Mouse (Mus musculus): ENCODE results near the gene Smg9.

Smg9 gene

DNA sequence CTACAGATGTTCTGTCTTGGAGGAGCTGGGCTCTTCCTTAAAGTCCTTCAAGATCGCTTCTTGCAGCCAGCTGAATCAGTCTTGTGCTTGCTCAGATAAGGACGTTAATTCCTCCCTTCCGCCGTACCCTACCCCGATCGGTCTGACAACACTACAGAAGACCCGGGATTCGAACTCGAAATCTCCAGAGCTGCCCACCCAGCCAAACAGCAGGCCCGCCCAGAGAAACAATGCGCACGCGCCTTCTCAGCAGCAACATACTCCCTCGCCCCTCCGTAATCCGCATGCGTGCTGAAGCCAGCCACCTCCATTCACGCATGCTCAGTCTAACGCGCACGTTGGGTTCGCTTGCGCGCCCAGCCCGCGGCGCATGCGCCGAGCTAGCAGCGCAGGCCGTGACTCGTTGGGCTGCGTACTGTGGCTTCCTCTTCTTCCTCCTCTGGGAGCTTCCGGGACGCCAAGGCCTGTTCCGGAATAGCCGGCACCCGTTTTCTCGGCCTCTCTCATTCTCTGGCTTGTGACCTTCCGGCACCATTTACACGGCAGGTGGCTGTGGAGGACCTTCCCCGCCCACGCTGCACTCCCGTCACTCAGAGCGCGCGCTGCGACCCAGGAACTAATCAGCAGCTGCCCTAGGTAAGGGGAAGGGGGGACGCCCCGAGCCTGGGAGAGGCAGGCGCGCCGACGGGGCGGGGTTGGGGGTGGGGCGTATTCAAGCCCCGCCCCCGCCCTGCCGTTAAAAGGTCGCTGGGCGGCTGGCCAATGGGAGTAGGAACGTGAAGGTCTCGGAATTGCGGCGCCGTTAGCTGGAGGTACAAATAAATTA lies at the start of gene Smg9:
Gene Smg9, plus strand, starts transcription at position 364 of the 826 bp plus-strand sequence.
- TF ChIP-seq GATA4 (IDR thresholded peaks at IDR 0.05; ENCODE audit: insufficient replicate concordance, low read length): no peak

DNA sequence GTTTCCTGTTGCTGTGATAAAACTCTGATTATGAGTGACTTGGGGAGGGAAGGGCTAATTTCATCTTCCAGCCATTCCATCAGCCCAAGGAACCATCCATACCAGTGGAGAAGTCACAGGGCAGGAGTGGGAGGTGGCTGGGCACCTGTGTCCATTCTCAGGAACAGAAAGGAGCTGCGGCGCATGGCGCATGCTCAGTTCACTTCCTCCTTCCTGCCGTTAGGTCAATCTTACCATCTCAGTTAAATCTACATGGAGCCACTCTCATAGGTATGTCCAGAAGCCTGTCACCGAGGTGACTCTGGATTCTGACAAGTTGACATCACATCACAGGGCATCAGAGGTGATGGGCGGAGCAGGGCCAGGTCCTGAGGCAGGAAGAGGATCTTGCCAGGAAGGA lies 43.8 kb upstream of the Smg9 start:
- TF ChIP-seq GATA4 (IDR thresholded peaks at IDR 0.05; ENCODE audit: insufficient replicate concordance, low read length): no peak

DNA sequence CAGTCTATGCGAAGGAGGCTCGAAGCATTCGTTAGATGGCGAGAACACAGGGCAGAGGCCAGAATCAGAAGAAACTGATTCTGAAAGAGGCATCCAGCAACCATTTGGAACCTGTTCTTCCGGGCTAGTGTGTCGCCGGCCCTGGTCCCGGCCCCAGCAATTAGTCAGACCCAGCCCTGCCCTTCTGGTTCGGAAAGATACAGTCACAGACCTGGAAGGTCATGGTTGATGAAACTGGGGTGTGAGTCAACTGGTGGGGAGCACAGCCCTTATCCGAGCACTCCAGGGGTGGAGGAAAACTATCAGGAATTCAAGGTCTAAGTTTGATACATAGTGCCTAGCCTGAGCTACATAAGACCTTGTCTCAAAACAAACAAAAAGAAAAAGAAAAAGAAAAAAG lies 43.3 kb upstream of the Smg9 start:
- no peak for TF ChIP-seq GATA4 (IDR thresholded peaks at IDR 0.05; ENCODE audit: insufficient replicate concordance, low read length)

DNA sequence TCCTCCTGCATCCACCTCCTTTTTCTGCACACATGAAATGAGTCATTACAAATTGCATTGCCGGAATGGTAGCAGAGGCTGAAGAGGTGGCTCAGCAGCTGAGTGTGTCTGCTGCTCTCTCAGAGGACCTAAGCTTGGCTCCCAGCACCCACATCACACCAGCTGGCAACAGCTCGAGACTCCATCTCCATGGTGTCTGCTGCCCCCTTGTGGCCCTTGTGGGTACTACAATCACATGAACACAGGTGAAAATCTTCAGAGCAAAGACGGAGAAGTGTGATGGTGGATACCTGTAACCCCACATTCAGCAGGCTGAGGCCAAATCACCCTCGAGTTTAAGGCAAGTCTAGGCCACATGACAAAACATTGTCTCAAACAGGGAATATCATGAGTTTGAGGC lies 41.5 kb upstream of the Smg9 start:
- TF ChIP-seq GATA4 (IDR thresholded peaks at IDR 0.05; ENCODE audit: insufficient replicate concordance, low read length): no peak

DNA sequence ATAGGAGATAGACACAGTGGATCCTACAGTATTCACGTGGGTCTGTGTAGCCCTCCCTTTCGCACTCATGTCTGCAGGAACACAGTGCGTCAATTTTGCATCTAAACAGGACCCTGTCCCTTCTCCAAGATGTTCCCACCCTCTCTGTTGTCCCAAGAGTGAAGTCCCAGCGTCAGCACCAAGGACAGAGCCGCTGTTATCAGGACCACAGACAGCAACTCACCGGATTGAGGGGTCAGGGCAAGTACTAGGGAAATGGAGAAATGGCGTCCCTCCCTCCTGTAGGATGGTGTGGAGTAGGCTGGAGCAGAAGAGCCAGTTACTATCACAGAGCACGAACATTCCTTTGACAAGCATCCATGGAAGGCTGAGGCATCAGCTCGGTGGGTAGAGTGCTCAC lies 40.1 kb upstream of the Smg9 start:
- TF ChIP-seq GATA4 (IDR thresholded peaks at IDR 0.05; ENCODE audit: insufficient replicate concordance, low read length): no peak

DNA sequence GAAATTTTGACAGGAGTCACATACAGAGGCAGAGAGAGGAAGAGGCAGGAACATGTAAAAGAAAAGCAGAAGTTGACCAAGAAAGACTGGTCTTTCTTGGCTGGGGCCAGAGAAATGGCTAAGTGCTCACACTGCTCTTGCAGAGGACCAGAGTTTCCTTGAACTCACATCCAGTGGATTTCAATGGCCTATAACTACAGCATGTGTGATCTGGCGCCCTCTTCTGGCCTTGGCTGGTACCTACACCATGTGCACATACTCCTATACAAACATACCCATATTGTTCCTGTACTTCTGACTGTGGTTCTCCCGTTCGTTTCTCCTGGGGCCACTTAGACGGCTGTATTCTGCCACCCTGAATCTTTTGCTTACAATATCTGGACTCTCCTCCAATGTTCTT lies 38.4 kb upstream of the Smg9 start:
- no peak for TF ChIP-seq GATA4 (IDR thresholded peaks at IDR 0.05; ENCODE audit: insufficient replicate concordance, low read length)

DNA sequence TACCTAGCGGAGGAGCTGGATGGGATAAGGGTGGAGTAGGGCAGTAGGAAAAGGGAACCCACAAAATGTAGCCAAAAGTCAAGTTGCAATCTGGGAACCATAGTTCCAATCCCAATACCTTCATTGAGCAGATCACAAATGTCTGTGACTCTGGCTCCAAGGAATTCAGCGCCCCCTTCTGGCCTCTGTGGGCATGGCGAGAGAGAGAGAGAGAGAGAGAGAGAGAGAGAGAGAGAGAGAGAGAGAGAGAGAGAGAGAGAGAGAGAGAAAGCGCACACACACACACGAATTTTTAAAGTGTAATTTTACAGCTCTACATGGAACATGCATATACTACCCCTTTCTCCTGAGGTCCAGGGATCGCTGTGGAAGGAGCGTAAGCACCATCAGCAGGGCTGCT lies 36.2 kb upstream of the Smg9 start:
- TF ChIP-seq GATA4 (IDR thresholded peaks at IDR 0.05; ENCODE audit: insufficient replicate concordance, low read length): no peak

DNA sequence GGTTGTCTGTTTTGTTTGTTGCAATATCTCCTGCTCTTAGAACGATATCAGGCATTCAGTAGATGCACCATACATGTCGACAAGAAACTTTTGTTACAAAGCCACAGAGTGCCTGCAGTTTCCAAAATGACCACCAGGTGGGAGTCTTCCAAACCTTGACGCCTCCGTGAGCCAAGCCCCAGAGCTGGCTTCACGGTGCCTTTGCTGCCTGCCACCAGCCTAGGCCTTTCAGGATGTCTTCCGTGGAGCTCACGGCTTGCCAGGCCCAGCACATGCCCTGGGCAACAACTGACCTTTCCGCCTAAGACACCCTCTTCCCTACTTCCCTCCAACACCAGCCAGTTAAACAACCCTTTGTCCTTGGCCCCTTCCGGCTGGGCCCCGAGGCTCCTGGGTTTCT lies 34.6 kb upstream of the Smg9 start:
- no peak for TF ChIP-seq GATA4 (IDR thresholded peaks at IDR 0.05; ENCODE audit: insufficient replicate concordance, low read length)

DNA sequence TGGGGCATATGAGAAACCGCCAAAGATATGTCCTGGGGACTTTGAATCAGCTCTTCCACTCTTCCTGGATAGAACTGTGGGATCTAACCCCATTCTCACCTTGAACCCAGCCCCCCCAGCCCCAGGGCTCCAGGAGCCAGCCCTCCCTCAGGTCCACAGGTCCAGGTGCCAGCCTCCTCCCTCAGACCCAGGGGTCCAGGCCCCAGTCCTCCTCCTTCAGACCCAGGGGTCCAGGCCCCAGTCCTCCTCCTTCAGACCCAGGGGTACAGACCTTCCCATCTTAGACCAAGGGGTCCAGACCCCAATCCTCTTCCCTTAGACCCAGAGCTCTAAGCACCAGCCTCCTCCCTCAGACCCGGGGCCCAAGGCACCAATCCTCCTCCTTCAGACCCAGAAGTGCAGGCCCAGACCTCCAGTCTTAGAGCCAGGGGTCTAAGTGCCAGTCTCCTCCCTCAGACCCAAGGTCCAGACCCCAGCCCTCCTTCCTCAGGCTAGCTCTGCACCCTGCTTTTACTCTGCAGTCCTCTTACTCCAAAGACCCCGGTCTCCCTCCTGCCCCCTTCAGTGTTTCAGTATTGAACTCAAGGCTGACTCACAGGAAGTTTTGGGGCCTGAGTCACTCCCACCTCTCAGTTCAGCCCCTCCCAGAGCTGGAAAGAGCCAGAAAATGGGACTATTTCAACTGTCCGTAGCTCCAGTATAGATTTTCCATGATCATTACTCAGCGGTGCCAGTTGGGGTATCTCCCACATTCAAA lies 34.0 kb upstream of the Smg9 start:
- no peak for TF ChIP-seq GATA4 (IDR thresholded peaks at IDR 0.05; ENCODE audit: insufficient replicate concordance, low read length)

DNA sequence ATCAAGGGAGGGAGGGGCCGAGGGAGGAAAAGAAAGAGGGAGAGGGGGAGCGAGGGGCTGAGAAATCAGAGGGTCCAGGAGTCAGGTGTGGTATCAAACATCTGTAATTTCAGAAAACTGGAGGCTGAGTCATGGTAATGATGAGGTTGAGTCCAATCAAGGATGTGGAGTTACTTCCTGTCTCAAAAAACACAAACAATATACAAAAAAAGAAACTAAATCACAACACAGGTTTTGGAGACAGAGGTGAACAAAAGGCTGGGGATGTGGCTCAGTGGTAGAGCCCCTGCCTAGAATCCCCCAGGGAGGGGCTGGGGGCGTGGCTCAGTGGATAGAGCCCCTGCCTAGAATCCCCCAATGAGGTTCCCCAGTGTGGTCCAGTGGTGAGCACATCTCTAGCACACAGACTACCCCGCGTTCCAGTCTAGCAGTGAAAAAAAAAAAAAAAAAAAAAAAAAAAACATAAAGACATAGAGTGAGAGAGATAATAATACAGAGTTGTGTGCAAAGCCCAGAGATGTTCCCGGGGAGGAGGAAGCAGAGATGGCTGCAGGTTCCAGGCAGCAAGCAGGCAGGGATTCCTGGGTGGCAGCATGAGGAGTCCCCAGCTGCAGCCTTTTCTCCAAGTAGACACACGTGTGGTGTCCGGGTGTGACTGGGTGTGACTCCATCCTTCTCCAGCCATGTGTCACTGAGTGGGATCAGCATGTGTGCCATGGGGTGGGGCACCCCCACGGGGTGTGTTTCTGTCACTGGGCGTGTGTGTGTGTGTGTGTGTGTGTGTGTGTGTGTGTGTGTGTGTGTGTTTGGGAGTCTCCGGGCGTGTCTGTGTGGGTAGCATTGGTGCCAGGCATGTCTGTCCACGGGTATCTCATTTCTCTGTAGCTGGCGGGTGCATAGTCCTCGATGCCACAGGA lies 32.4 kb upstream of the Smg9 start:
- TF ChIP-seq GATA4 (IDR thresholded peaks at IDR 0.05; ENCODE audit: insufficient replicate concordance, low read length): no peak

DNA sequence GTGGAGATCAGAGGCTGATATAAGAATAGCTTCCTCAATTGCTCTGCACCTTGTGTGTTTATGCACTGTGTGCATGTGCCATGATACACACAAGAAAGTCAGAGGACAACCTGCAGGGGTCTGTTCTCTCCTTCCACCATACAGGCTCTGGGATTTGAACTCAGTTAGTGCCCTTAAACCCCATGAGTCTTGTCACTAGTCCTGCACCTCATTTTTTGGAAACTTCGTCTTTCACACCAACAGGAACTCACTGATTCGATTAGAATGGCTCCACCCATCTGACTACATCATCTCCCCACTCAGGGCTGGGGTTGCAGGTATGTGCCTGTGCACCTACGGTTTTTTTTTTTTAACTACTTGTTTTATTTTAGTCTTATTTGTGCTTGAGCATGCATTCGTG lies 31.2 kb upstream of the Smg9 start:
- TF ChIP-seq GATA4 (IDR thresholded peaks at IDR 0.05; ENCODE audit: insufficient replicate concordance, low read length): no peak

DNA sequence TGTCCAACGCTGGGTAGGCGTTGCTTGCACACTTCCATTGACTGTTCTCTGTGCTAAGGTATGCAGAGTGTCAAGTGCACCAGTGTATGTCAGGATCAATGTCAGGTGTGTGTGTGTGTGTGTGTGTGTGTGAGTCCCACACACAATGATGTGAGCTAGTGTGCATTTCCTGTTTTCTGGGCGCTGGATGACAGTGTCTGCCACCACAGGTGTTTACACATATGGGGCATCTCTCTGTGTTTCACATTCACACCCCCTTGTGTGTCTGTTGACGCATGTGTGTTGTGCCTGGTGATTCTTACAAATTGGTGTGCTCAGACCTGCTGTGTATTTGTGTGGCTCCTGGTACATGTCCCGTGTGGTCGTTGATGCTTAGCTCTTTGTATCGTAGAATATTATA lies 30.5 kb upstream of the Smg9 start:
- no peak for TF ChIP-seq GATA4 (IDR thresholded peaks at IDR 0.05; ENCODE audit: insufficient replicate concordance, low read length)

DNA sequence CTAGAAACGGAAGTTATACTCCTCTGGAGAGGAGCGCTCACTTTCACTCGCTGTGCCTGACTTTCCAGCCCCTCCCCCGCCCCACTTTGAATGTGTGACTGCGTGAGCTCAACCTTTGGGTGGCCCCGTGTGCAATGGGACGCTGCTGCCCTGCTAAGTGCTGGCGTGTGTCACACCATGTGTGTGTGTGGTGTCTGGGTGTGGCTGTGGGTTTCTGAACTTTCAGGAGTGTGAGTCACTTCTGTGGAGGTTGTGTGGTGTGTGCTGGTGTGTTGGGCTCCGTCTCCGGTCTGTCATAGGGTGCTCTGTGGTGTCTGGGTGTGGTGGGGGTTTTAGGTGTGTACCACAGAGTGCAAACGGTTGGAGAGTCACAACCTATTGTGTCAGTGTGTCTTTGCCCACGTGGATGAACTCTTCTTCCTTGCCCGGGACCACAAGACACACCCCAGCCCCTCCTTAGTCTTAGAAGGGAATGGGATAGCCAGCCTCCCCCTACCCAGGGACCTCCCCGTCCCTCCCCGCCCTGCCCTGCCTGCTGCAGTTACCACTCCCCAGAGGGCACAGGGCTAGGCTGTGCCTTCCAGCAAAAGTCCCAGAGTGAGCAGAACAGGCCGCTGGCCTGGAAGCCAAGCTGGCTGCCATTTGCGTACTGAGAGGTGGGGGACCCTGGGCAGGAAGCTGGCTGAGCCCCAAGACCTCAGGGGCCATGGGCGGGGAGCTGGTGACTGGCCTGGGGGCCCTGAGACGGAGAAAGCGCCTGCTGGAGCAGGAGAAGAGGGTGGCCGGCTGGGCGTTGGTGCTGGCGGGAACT lies 29.5 kb upstream of the Smg9 start, which contains the start of gene Kcnn4:
Gene Kcnn4, plus strand, starts transcription at position 533 of the 811 bp plus-strand sequence.
- no peak for TF ChIP-seq GATA4 (IDR thresholded peaks at IDR 0.05; ENCODE audit: insufficient replicate concordance, low read length)

DNA sequence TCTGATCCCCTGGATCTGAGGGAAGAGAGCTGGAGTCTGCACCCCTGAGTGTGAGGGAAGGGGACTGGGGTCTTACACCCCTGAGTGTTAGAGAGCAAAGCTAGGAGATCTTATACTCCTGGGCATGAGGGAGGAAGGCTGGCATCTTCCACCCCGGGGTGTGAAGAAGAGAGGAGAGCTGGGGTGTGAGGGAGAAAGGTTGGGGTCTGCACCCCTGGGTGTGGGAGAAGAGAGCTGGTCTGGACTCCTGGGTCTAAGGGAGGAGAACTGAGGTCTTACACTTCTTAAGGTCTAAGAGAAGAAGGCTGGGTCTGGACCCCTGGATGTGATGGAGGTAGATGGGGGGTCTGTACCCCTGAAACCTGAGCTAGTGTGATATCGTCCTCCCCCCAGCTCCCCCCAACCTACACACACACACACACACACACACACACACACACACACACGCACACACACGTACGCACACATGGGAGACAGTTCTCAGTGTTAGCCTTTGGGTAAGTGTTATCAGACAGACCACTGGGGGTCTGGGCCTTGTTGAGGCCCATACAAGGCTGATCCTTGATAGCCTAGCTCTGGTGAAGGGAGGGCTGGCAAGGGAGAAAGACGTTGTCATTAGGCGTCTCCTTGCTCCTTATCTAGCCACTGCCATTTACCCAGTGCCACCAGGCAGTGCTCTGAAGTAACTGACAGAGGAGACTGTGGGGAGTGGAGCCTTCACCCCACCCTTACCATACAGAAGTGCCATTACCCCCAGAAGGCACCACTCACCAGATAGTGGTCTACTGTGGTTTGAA lies 28.2 kb upstream of the Smg9 start:
- no peak for TF ChIP-seq GATA4 (IDR thresholded peaks at IDR 0.05; ENCODE audit: insufficient replicate concordance, low read length)
